Mouse (Mus musculus): Measurements from ENCODE around the gene Gm10188.

Gene Gm10188

DNA sequence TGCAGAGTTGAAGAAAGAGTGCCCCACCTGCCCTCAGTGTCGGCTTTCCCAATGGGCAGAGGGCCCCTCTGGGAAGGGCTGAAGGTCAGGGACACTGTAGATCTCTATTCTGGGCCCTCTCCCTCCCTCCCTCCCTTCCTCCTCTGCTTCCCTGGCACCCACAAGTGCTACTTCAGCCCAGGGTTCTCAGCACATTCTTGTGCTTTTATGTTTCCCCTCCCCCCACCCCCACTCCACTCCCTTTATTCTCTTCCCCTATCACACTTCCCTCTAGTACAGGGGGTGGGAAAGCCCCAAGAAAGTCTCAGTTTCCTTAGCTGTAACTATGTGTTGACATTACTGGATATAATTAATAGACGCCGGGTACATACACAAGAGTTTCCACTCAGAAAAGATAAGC lies 34.9 kb downstream of the Gm10188 start:
- in situ Hi-C loops (cut with MboI, MseI): no loop called here

DNA sequence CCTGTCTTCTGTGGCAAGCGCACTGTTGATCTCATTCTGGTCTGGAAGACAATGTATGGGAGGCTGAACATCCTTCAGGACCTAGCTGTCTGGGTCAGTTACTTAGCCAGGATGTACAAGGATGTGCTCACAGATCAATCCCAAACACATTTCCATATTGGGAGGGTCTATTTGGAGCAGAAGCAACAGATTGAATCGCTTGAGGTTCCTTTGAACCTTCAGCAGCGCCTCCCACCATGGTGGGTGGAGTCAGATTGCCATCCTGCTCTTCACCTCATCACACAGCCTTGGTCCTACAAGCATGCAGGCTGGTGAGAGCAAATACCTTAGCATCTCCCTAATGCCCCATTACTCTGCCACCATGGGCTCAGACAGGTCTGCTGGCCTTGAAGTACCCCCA lies 35.8 kb downstream of the Gm10188 start:
- in situ Hi-C loops (cut with MboI, MseI): no loop called here

- in situ Hi-C loops (cut with MboI, MseI): no loop called here
Measured at GRCm38 (mm10) chr1:132191786-132192680, 37.5 kb downstream of the Gm10188 start.

DNA sequence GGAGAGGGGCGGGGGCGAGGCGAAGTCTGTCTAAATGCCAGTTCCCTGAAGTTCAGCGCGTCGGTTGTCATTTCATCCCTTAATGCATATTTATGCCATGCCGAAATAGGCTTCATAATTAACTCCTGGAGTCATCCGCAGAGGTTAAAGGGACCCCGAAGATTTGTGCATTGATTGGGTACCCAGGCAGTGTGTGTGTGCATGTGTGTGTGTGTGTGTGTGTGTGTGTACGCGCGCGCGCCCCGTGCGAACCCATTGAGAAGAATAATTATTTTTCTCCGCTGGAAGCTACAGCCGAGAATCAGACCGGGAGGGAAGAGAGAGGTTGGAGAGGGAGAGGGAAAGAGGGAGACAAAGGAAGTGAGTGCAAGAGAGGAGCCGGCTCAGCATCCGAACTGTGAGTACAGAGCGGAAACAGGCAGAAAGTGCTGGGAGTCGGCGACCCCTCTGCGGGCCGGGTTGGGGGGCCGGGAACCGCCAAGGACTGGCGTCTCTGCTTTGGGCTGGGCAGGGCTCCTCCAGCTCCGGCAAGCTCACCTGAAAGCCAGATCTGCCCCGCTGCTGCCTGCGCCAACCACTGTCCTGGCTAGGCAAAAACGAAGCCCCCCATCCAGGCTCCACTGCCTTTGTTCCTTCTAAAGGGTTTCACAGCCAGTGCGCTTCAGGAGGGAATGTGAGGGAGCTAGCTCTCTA lies 38.3 kb downstream of the Gm10188 start, which contains the start of the genes Lemd1 and AC124108.1:
Gene Lemd1, plus strand, starts transcription at position 339 of the 693 bp plus-strand sequence.
Gene AC124108.1, plus strand, starts transcription at position 365 of the 693 bp plus-strand sequence.
- in situ Hi-C loops (cut with MboI, MseI): no loop called here

DNA sequence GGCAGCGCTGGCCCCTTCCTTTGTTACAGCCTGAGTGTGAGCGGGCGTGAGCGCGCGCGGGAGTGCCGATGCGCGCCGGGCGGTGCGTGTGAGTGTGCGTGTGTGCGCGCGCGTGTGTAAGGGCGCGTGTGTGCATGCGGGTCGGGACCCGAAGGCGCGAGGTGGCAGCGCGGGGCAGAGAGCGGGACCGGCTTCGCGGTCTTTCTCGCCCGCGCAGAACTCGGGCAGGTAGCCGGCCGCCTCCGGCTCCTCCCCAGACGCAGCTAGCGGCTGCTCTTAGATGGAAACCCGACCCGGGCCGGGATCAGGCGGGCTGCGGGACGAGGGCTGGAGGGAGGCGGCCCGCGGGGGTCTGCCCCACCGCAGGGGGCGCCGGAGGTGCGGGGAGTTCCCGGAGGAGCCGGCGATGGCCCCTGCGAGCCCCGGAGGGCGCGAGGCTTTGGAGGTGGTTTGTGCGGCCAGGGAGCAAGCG lies 38.9 kb downstream of the Gm10188 start:
- in situ Hi-C loops (cut with MboI, MseI): no loop called here

DNA sequence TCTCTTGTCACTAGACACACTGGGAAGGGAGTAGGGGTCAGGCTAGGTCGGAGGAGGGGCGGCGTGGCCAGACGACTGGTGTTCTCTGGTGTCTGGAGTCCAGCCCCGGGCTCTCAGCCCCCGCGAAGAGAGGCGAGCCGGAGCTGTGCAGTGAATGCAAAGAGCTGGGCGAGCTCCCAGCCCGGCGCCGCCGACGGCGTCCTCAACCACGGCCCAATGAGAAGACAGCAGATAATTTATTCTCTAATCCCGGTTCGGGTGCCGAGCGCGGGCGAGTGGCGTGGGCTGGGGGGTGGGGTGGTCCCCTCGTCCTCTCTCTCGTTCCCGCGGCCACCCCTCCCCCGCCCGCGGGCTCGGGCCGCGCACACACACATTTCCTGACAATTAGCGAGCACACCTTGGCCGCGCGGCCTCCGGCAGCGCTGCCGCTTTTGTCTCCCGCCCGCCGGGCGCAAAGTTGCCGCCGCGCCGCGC lies 39.5 kb downstream of the Gm10188 start:
- in situ Hi-C loops (cut with MboI, MseI): no loop called here

DNA sequence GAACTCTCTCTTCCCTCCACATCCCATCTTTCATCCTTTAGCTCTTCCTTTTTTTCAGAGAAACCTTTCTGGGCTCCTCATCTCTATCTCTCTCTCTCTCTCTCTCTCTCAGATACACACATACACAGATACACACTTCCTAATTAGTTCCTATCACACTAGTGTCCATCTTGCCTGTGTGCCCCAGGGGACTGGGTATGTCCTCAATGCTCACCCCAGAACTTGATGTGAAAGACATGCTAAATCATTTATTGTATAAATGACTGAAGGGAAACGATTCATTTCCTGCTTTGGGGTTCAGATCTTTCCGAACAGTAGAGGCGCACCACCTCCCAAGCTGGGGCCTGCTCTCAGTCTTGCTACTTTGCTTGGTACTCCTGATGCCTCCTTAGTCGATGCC lies 40.3 kb downstream of the Gm10188 start:
- in situ Hi-C loops (cut with MboI, MseI): no loop called here

GRCm38 (mm10) chr1:132188442-132189066 lies 41.0 kb downstream of the Gm10188 start:
- in situ Hi-C loops (cut with MboI, MseI): no loop called here

GRCm38 (mm10) chr1:132186303-132186702 lies 43.3 kb downstream of the Gm10188 start:
- in situ Hi-C loops (cut with MboI, MseI): no loop called here
